Mouse (Mus musculus) spleen, postnatal 10 days (tissue): ENCODE measurements around the gene Crip1.
"Not testable (repeated sequence)": the region's sequence is repeated elsewhere in the genome, so short reads cannot be mapped to it uniquely, and the experiment has no call there.

Source experiments
- DNase-seq, 2 experiments: peaks; one replicate each; pipeline ENCODE4 v3.0.0; 2021 to 2022; ENCODE audit warnings: low spot score in 2 of 2

Gene Crip1

DNA sequence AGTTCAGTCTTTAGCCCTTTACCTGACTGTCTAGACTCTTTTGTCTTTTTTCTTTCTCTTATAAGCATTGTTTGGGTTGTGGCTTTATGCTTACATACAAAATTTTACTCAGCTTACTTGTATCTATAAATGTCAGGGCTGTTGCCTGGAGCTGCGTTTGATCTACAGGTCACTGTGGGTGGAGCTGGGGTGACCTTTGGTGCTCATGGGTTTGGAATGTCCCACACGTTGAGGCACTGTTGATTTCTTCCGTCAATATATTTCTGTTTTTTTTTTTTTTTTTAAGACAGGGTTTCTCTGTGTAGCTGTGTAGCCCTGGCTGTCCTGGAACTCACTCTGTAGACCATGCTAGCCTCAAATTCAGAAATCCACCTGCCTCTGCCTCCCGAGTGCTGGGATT, 34.9 kb downstream of the Crip1 start:
- DNase-seq, result no peak

DNA sequence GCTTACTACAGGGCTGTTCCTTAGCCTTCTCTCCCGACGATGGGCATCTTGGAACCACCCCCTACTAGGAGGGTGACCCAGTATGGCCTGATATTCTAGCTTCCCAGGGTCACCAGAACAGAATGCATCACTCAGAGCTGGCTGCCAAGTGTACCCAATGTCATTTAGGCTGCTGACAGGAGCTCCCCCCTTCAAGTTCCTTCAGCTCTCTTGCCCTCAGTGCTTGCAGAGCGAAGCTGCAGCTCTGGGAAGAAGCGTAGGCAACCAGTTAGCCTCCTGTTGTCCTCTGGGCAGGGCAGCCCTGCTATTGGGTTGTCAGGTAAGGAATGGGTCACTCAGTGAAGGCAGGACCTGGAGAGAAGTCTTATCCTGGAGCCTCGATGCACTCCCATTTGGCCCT, 38.8 kb downstream of the Crip1 start:
- DNase-seq, result no peak

DNA sequence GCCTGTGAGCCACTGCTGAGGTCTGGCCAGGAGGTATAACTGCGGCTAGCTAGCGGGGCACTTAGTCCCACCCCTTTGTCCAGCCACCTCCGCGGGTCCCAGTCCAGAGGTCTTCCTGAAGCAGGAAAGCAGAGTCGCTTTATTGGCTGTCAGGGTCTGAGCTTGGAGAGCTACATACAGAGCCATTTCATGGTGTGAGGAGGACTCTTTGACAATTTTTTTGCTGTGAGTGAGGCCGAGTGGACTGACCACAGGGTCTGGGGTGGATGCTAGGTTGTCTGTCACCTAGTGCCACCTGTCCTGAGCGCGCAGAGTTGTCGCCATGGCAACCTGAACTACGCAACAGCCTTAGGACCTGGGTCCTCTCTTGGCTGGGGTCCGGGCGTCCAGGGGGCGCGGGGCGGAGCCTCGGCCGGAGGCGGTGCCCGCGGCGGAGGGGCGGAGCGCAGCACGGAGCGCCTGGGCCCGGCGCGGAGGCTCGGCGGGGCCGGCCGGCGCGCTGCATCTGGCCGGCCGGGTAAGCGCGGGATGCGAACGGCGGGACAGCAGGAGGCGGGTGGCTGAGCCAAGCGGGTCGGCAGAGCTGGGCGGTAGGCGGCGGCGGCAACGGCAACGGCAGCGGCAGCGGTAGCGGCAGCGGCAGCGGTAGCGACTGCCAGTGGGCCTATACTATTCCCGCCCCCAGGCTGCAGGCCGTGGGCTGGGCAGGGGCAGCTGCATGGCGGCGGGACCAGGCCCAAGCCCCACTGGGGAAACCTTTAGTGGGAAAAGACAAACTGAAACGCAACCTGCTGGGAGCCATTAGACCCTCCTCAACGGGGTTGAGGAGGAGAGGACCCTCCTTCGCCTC, 39.6 kb downstream of the Crip1 start, which contains the start of gene Tmem121:
Gene Tmem121, plus strand, starts transcription at position 489 of the 850 bp plus-strand sequence.
- DNase-seq, result no peak

DNA sequence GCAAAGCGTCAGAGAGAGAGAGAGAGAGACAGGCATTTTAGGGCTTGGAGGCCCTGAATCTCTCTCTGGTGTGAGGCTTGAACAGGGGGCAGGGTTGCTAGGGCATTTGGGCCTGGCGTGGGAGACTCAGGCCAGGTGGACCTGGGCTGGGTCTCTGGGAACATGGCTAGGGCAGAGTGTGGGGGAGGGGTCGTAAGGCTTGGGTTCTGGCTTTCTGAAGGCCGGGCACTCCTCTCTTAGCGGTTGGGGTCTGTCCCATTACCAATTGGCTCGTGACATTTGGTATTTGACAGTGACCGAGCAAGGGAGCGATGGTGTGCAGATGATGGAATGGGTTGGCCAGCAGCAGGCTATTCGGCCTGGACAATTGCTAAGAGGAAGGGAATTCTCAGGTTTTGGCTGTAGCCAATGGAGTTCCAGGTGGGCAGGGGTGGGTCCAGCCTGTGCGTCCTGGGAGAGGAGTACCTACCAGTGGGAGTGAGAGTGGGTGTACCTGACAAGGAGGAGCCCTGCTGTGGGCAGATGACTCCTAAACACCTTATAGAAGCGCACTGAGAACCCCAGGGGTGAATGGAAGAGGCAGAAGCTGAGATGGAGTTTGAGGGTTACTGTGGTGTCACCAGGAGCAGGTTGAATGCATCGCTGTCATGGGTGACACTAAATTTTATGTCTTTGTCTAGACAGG, 40.4 kb downstream of the Crip1 start:
- DNase-seq, result no peak

DNA sequence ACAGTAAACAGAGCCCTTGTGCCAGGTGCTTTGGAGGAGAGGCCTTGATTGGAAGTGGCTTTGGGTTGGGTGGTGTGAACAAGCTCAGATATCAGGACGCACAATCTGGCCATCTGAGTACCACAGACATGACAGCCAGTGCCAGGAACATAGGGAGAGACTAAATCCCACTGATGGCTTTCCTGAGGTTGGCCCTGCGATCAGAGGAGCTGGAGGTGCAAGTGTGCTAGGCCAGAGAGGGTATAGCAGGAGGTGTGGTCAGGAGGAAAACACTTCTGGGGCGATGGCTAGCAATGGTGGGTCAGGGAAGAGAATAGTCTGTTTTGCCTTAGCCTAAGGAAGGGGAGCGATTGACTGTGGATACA, 40.9 kb downstream of the Crip1 start:
- no peak for DNase-seq

DNA sequence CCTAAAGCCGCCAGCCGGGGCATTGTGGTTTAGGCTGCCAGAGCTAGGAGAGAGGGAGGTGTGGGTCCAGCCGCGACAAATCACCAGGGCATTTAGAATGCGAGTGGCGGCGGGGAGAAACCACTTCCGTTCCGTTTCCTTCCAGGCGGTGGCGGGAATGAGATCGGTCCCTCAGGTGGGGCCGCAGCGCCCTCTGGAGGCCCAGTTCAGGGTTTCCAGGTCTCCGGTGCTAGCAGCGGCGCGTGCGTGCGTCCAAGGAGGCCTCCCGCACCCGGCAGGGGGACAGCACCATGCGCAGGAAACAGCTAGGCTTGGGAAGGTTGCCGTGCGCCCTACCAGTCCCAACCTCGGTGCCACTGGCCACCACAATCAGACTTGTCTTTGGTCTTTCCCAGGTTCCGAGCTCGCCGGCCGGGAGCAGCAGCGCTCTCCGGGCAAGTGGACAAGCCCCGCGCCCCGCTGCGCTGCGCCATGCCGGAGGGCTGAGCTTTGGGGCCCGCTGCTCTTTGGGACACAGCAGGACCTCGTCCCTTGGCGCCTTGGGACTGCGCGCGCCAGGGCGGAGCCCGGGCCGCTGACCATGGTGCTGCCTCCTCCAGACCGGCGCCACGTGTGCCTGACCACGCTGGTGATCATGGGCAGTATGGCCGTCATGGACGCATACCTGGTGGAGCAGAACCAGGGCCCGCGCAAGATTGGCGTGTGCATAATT, 41.6 kb downstream of the Crip1 start:
- DNase-seq, result peak; percentile 67 to 82

DNA sequence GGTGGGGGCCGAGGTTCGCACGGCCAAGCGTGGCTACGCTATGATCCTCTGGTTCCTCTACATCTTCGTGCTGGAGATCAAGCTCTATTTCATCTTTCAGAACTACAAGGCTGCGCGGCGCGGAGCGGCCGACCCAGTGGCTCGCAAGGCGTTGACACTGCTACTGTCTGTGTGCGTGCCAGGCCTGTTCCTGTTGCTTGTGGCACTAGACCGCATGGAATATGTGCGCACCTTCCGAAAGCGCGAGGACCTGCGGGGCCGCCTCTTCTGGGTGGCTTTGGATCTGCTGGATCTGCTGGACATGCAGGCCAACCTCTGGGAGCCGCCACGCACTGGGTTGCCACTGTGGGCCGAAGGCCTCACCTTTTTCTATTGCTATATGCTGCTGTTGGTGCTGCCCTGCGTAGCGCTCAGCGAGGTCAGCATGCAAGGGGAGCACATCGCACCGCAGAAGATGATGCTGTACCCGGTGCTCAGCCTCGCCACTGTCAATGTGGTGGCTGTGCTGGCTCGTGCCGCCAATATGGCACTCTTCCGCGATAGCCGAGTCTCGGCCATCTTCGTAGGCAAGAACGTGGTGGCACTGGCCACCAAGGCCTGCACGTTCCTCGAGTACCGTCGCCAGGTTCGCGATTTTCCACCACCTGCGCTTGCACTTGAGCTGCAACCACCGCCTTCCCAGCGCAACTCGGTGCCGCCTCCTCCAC, 42.4 kb downstream of the Crip1 start:
- no peak for DNase-seq

DNA sequence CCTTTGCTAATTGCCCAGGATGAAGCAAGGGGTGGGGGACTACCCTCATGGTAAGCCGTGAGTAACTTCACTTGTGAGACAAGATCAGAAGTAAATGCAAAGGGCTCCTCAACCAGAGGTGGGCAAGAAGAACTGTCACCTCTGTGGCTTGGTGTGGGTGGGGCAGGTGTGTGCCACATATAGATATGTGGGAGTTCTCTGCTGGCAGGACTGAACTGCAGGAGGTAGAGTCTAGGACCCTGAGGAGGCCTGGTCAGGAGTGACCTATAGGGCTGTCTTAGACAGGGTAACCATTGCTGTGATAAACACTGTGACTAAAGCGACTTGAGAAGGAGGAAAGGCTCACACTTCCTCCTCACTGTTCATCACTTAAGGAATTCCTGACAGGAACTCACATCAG, 47.3 kb downstream of the Crip1 start:
- DNase-seq, result no peak

DNA sequence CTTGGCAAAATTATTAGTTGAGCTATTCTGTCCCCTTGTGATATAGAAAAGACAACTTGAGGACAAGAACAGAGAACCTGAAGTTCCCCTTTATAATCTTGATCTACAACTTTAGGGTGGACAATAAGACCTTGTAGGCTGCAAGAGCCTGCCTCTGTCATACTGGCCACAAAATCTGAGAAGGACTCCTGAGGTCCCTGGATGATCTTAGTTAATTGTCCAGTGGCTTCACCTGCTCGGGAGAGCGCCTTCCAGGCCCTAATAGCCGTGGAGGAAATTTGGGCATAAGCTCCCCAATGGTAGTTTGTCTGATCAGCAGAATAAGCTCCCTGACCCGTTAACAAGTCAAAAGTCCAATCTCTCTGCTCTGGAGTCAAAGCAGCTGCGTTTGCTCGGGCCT, 53.0 kb downstream of the Crip1 start:
- DNase-seq, result not testable (repeated sequence)

DNA sequence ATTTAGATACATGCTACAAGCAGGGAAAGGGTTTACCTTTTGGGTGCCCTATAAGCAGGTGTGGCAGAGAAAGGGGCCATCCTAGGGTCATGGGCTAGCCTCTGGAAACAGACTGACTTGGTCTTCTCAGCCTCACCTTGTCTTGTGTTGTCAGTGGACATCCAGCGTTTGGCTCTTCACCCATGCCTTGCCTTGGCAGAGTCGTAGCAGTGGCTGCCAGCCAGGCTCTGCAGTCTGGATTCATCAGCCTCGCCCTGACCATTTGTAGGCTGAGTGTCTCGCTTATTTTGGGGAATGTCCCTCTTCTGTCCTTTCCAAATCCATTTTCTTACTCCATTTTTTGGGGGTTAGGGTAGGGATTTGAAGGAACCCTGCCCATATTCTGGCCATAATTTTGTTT, 55.2 kb downstream of the Crip1 start:
- no peak for DNase-seq

DNA sequence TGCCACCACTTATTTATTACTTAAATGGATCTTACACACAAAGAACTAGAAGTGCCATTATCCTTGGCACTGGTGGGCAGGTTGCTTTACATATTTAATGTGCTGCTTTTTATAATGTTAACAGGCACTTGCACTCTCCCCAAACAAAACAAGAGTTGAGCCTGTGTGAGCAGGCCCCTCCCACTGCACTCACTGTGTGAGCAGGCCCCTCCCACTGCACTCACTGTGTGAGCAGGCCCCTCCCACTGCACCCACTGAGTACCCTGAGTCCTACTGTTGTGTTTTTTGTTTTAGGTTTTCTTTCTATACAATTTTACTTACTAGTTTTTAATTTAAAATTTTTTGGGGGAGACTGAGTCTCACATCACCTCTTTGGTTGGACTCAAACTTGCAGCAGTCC, 55.9 kb downstream of the Crip1 start:
- no peak for DNase-seq
